Mouse (Mus musculus) granulocyte monocyte progenitor cell, adult 5-6 weeks (primary cell): ENCODE data around the gene Tceal9. TPM values are rescaled to one million over a fixed set of nuclear protein-coding genes. Genes with fewer than 3 reads are reported as not detected.
A peak's percentile ranks its signal among the peaks of the same experiment; 100 is the strongest.

Source experiments
- ATAC-seq: replicated peaks from 2 replicates; pipeline ENCODE4 v1.8.0; 2016; ENCODE audit warnings: mild to moderate bottlenecking, moderate TSS enrichment, inconsistent platforms; ENCODE audit not compliant: poor library complexity, severe bottlenecking
- total RNA-seq, 2 experiments: library from RNA; stranded (forward) in 1 of 2; stranded (reverse) in 1 of 2; fragments of 200-712, 200-1000 nt in 1 of 2; fragments of >200 nt in 1 of 2; fragmentation: Nextera tagmentation in 1 of 2; gene quantifications; 2 replicates each; pipeline ENCODE4 v1.2.3; 2014 to 2017

The Tceal9 gene
- total RNA-seq (2014; fragmentation: Nextera tagmentation) (99.9 and 102 TPM in 2 replicates), total RNA-seq (2017) (187 and 225 TPM in 2 replicates)

DNA sequence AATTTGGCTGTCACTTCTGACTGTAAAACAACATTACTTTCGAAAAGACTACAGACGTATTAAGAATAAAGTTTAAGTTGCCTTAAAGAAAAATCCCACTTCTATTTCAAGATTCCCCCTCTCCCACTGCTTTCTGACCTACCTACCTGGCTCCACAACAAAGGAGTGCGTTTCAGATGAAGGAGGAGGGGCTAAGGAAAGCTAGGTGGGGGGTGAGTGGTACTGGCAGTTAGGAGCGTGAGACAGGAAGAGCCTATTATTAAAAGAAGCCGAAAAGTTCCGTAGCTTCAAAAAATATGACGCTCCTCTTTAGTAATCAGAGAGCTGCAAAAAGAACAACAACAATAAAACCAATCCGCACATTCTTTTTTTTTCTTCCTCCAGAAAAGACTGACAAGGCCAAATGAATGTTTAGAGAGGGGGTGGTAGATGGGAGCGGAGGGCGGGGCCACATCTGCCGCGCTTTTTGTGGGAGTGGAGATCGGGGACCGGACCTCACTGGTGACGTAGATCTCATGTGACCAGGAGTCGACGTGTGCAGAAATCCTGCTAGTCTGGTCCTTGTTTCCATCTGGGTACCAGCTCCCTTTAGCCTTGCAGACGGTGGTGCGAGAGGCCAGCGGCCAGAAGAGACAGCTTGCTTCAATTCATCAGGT, at the start of gene Tceal9:
Gene Tceal9 (plus strand): TSS at position 506 of the 656 bp plus-strand sequence.
- peak; percentile 99 for ATAC-seq

DNA sequence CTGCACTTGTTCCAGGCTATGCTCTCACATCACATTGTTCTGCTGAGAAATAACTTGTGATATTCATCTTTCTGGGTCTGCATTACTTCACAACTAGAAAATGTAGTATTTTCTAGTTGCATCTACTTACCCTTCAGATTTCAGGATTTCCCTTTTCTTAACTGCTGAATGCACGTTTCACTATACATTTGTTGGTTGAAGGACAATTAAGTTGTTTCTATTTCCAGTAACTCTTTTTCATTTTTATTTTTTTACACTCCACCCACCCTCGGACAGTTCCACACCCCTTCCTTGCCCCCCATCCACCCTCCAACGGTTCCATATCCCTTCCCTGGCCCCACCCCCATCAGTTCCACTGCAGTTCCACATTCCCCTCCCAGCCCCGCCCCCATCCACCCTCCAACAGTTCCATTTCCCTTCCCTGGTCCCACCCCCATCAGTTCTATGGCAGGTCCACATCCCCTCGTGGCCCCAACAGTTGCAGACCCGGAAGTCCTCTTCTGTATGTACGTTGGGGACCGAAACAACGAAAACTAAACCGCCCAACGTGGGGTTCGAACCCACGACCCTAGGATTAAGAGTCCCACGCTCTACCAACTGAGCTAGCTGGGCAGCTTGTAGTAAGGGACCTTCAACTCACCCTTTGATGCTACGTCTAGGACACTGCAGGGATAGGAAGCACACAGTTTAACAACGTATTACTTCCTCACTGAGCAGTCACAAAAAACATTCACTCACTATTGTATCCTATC, 49.5 kb upstream of the Tceal9 start:
- no peak for ATAC-seq

DNA sequence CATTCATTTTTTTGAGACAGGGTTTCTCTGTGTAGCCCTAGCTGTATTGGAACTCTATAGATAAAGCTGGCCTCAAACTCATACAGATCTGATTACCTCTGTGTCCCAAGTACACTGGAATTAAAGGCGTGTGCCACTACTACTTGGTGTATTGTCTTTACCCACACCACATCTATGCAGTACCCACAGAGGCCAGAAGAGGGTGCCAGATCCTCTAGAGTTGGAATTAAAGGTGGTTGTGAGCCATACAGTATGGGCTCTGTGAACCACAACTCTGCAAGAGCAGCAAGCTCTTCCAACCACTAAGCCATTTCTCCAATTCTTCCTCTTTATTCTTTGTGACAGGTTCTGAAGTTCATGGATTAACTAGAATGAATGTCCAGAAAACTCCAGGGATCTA, 48.0 kb upstream of the Tceal9 start:
- peak; percentile 79 for ATAC-seq

DNA sequence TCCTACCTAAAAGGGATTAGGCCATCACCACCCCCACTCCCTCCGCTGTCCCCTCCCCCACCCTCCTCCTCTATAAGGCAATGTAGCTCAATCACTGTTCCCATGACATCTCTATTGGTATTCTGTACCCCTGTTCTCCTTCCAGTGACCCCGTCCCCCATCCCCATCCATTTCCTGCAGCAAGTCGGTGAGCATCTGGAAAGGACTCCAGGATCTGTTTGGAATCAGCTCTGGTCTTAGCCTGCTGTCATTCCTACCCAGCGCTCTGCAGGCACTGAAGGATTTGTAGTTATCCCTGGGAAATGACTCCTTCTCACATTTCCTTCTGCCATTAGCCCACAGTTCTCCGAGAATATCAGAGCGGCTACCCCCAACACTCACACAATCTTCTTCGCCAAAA, 41.6 kb upstream of the Tceal9 start:
- ATAC-seq, result no peak

DNA sequence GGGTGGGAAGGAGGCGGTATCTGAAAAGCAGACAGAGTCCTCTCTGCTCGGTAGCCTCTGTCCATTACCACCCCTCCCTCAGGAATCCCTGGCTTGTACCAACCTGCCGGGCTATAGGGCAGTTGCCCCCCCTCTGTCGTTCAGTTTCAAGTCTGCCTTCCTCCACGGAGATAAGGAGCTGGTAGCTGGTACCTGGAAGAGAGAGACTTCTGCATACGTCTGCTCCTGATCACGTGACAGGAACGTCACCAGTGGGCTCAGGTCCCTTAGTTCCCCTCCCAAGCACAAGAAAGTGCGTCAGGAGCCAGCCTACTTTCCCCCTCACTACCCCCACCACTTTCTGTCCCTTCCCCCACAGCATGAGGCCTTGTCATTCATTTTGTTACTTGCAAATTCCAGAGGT, 41.2 kb upstream of the Tceal9 start, which contains the start of gene Tceal5:
Gene Tceal5 (minus strand): TSS at position 213 of the 403 bp plus-strand sequence.
- ATAC-seq, result peak; percentile 77

DNA sequence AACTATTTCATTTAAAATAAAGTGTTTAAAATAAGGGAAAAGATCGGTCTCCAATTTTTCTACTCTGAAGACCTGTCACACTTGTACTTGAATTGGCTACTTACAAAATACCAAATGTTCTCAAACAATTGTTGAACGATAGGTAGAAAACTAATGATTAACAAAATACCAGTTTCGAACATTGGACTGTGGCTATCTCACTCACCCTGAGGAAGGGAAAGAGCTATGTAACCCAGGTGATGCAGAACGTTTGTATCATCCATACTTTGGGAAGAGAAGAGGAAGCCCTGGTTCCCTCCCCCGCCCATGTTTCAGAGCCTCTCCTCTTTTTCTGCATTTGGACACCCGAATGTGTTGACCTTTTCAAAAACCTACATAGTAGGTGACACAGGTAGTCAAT, 40.5 kb upstream of the Tceal9 start:
- ATAC-seq, result no peak

DNA sequence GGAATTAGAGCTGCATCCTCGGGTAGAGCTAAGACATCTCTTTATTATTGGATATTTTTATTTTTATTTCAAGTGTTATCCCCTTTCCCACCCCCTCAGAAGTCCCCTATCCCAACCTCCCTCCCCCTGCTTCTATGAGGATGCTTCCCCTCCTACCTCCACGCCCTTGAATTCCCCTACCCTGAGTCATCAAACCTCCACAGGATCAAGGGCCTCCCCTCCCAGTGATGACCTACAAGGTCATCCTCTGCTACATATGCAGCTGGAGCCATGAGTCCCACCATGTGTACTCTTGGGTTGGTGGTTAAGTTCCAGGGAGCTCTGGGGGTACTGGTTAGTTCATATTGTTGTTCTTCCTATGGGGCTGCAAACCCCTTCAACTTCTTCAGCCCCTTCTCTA, 31.5 kb upstream of the Tceal9 start:
- no peak for ATAC-seq

DNA sequence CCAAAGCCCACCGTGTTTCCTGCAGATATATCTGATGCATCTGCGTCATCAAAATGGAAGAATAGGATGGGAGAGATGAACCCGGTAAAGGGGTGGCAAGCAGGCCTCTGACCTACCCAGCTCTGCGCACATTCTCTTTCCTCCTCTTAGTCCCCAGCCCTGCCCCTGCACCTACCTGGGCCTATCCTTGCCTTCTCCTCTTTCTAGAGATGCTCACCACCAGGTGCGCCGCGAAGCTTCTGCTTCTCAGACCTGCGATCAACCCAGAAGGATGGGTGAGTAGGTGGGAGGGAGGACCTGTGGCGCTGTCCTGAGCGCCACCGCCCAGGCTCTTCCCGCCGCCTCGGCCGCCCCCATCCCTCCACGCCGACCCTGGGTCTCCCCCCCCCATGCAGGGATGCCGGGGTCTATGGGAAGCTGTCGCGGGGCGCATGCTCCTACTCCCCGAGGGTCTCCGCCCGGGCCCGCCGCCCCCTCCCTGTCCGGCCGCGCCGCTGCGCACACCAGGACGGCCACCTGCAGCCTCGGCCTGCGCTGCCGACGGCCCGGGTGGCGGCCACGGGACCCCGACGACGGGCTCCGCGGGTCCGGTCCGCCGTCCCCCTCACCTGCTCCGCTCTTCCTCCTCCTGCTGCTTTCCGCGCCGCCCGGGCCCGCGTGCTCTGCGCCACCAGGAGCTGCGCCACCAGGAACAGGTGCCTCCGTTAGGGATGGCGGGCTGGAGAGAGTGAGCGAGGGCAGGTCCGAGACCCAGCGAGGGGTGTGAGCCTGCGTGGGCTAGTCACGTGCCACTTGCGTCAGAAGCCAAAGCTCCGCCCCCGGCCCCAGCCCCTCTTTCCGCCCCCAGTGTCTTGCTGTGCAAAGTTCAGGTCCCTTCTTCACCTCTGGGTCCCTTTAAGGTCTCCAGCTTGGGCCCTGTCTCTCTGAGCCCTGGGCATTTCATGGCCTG, 29.9 kb upstream of the Tceal9 start, which contains the start of the genes Tceal7 and Bex1:
Gene Tceal7 (plus strand): TSS at position 51 of the 949 bp plus-strand sequence.
Gene Bex1 (minus strand): TSS at position 785 of the 949 bp plus-strand sequence.
- ATAC-seq, result peak; percentile 82

DNA sequence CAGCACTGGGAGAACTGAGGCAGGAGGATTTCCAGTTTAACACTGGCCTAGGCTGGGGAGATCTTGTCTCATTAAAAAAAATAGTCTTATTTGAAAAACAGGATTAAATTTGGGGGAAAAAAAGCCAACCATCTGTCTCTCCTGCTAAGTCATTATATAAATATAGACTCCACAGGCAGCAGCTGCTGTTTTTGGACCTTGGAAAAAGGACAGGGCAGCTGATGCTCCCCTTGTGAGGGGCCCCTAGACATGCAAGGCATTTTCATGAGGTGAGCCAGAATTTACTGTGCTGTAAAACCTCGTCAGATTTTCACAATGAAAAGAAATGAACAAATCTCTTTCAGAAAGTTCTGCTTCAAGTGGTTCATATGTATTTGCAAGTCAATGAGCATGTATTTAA, 28.6 kb upstream of the Tceal9 start:
- ATAC-seq, result no peak

DNA sequence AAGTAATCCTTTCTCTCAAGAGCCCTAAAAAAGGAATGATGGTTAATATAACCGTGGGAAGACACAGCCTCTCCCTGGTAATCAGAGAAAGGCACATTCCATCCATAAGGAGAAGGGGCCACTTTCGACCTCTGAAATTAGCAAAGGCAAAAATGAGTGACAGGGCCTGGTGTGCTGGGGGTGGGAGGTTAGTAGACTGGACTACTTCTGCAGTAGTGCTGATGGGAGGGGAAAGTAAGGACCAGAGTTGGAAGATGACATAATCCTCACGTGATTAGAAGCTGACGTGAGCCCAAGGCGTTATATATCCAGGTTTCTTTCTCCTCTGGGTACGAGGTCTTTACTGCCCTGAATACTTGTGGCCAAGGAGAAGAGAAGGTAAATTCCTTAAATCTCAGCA, 21.2 kb upstream of the Tceal9 start:
- no peak for ATAC-seq

DNA sequence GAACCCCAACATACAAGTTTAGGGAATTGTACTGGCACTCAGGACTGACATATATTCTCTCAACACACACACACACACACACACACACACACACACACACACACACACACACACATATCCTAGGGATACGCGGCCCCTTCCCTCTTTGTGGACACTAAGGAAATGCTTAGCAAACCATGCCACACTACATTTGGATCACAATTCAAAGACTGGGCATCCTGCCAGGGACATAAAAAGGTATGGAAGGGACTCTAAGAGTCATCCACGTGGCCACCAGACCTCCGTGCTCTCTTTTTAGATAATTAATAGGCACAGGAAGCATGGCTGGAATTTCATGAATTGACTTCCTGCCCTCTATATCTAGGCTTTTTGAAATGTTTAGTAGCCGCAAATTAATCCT, 17.1 kb upstream of the Tceal9 start:
- ATAC-seq, result no peak

DNA sequence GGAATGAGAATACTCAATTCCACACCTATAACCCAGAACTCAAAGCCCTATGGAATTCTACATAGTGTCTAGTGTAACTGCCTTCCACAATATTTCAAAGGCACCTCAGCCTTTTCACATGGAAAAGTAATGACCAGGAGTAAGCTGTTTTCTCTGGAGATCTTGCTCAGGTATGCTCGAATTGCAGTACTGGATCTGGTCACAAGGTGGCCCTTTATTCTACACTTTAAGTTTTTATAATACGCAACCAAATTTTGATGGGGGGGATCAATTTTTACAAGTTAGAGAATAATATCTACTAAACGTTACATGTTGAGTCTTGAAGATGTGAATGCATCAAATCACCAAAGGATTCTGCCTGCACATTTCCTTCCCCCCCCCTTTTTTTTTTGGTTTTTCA, 6.8 kb upstream of the Tceal9 start:
- peak; percentile 58; the same call in 1 of the 2 replicates for ATAC-seq

DNA sequence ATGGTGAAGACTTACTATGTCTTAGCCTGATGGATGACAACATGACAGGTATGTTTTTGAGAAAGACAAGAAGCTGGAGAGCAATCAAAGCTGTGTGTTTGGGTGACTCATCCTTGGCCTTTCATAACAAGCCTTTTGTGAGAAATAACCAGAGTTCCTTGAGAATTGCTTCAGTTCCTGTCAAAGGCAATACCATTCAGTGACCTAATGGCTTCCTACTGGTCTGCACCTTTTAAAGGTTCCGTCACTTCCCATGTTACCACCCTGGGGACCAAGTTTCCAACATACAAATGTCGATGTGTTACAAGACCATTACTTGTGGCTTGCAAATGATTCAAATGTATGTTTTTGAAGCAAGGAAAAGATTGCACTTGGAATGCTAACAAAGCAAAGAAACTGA, 1.7 kb upstream of the Tceal9 start:
- peak; percentile 52 for ATAC-seq

DNA sequence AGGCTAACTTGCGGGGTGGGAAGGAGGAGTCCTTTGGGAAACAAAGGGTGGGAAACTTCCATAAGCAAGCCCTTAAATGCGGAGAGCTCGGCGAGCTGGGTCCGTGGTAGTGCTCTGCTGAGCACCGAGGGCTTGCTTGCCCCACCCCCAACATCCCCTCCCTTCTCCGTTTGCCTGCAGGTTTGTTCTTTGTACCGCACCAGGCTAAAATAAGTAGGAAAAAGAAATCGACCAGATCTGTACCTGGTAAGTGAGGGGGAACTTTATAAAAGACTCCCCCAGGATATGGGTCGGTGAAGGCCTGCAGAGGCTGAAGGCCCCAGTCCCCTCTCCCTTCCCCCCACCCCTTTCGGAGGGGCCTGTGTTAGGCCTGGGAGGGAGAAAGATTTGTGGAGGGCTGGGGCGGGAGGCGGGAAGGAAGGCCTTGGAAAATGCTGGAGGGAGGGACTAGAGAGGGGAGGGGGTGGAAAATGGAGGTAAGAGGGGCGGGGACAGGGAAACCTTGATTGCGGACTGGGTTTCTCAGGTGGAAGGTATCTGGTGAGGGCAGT, 717 bp downstream of the Tceal9 start:
- no peak for ATAC-seq

DNA sequence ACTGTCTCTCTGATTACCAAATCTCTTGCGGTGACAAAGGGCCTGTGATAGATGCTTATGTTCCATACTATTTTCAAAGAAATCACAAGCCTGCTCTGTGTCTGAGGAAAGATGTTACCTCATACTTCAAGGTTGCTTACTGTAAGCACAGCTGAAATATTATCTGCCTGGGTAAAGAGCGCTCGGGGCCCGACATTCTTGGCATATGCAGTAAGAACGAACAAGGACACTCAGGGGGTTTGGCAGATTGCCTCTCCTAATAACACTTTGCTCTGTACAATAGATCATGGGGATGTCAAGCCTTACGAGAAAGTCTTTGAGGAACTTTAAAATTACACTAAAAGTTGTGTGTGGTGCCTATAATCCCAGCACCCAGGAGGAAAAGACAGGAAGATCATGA, 3.9 kb downstream of the Tceal9 start:
- no peak for ATAC-seq

DNA sequence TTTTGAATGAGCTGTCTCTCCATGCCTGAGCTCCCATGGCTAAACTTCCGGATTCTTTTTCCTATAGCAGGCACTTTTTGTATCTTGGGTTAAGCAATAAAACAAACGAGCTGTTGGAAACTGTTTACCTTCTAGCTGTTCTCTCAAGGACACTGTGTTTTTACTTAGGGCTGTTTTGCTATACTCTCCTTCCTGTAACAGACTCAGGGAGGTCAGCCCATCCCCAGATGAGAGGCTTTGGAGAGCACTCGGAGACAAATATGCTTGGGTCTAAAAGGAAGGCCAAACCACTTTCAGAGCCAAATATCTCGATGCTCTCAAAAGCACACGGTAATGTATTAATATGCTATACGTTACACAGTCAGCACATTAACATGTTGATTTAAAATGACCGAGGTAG, 4.8 kb downstream of the Tceal9 start:
- ATAC-seq, result no peak

DNA sequence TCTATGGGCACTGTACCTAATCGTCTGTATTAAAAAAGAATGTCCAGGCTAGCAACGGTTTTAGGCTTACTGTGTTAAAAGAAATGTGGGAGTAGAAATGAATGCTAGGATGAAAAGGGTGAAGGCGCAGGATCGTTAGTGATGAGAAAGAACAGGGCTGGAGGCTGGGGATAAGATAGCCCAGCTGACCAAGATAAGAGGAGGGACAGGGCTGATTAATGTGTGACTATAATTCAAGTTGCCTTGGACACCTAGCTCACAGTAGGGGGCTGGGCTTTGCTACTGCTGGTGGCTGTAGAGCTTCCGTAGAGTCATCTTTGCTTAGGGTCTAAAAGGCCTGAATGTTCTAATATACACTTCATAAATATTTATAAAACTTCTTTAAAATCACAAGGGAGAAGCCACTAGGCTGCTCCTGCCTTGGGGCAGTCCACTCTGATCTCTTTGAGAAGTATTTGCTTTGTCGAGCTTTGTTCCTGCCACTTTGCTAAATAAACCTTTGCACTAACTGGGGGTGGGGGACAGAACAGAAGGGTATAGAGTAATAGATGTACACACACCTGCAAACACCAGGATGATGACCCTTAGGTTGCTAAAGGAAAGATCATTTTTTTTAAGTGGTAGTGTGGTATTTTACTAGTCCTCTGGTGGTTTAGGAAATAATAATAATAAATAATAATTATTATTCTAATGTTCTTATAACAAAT, 7.3 kb downstream of the Tceal9 start:
- ATAC-seq, result no peak

DNA sequence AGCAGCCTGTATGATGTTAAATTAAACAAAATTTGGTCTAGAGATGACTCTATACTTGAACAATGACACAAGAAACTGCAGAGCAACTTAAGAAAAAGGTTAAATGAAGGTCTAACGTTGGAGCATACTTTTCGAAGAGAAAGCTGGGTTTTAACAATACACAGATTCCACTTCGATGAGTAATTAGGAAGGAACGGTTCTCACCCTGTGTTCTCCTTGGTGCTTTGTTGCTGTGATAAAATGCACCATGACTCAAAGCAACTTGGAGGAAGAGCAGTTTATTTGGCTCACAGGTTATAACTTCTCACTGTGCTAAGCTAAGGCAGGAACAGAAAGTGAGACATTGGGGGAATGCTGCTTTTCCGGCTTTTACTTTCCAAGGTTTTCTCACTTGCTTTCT, 22.8 kb downstream of the Tceal9 start:
- ATAC-seq, result no peak

DNA sequence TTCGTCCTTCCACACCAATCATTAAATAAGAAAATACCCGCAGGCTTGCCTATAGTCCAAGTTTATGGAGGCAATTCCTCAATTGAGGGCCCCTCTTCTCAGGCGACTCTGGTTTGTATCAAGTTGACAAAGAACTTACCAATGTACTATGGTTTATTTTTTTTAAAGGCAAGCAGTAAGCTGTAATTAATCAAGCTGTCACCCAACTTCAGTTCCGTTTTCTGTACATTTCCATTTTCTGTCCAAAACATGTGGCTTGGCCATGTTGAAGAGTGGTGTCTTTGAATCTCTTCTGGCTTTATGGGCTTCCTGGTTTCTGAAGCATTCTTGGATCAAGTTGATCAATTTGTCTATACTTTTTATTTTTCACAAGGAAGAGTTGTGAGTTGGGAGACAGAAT, 23.3 kb downstream of the Tceal9 start:
- no peak for ATAC-seq
